Mouse (Mus musculus): ENCODE measurements around the gene Rgcc. TPM values are rescaled to one million over a fixed set of nuclear protein-coding genes. Genes with fewer than 3 reads are reported as not detected.

Gene Rgcc
- polyA plus RNA-seq, 1 experiment = 45.1 TPM

DNA sequence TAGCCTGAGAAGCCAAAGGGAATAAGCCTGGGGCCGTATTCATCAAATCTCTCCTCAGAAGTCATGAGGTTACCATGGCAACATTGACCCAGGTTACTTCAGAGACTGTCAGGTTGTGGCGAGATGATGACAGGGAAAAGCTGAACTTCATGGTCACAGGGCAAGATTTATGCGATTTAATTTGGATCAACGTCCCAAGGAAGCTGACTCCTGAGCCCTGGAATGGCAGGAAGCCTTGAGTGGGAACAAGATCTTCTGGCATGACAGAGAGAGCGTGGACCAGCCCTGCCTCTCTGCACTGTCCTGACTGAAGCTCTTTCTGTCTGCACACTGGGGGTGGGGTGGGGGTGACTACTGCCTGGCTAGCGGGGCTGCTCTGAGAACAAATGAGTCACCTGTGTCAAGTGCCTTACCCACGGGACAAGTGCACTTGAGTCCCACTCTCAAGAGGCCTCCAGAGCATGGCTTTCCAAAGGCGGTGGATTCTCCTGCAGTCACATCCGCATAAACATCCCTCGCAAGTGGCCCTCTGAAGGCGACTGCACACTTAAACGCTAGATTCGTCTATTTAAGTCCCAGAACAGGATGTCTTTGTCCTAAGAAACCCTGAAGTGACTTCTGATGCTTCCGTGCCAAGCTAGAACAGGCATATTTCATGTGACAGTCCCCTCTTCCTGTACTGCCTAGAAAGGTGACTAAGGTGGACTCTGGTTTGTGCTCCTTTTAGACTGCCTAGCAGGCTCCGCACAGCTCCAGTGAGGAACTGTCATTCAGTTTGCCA, 27.6 kb downstream of the Rgcc start:
- TF ChIP-seq POLR2A (IDR thresholded peaks at IDR 0.05; ENCODE audit: borderline replicate concordance, insufficient read depth, low read length) = no peak
- TF ChIP-seq CTCF (IDR thresholded peaks at IDR 0.05; ENCODE audit: borderline replicate concordance, insufficient read depth, low read depth, low read length) = no peak
- WGBS = 80% methylated on average over 15 of the region's 15 CpGs
- no peak for DNase-seq
- no peaks in the 10 kb centered on the region; the same call in 1 of the 2 replicates for H3K4me1 ChIP-seq (ENCODE audit: control insufficient read depth, insufficient read depth, low read length)
- H3K27ac ChIP-seq (ENCODE audit: insufficient read depth, low read length) = no peak overlapping the region
- H3K4me3 ChIP-seq (replicated peaks; ENCODE audit: insufficient read depth, low read depth, low read length) = no peak overlapping the region
- no peaks in the 10 kb centered on the region for H3K27me3 ChIP-seq (ENCODE audit: control insufficient read depth, insufficient read depth, low read length)

GRCm38 (mm10) chr14:79272991-79273390, 28.5 kb downstream of the Rgcc start:
- Histone ChIP-seq H3K27me3 (ENCODE audit: control insufficient read depth, insufficient read depth, low read length) (no peaks in the 10 kb centered on the region), H3K4me3 (replicated peaks; ENCODE audit: insufficient read depth, low read depth, low read length) (no peak overlapping the region), H3K4me1 (ENCODE audit: control insufficient read depth, insufficient read depth, low read length) (no peaks in the 10 kb centered on the region; the same call in 1 of the 2 replicates), H3K27ac (ENCODE audit: insufficient read depth, low read length) (no peak overlapping the region)
- no peak for DNase-seq
- 81% methylated on average over 9 of the region's 9 CpGs for WGBS
- TF ChIP-seq POLR2A (IDR thresholded peaks at IDR 0.05; ENCODE audit: borderline replicate concordance, insufficient read depth, low read length) (no peak), CTCF (IDR thresholded peaks at IDR 0.05; ENCODE audit: borderline replicate concordance, insufficient read depth, low read depth, low read length) (no peak)

DNA sequence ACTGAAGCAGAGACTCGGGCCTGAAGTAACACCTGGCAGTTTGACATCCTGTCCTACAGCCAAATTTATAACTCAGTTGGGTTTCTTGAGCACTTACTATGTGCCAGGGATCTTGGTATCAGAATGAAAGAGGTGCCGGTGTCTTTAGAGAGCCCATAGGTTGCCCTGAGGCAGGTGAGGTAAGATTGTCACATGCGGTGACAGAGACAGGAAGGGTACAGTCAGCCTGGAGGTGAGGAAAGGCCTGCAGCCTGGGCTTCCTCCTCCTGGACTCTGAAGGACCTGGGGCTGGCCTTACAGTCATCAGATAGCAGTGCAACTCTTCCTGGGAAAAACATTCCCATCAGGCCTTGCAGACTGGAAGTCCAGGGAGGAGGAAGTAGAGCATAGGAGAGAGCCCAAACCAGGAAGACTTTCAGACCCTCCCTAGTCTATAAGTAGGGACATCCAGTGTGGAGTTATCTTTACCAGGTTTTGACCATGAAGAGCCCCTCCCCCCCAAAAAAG, 29.2 kb downstream of the Rgcc start:
- no peaks in the 10 kb centered on the region; the same call in 1 of the 2 replicates for H3K4me1 ChIP-seq (ENCODE audit: control insufficient read depth, insufficient read depth, low read length)
- no peak overlapping the region for H3K27ac ChIP-seq (ENCODE audit: insufficient read depth, low read length)
- TF ChIP-seq CTCF (IDR thresholded peaks at IDR 0.05; ENCODE audit: borderline replicate concordance, insufficient read depth, low read depth, low read length) = no peak
- no peak for TF ChIP-seq POLR2A (IDR thresholded peaks at IDR 0.05; ENCODE audit: borderline replicate concordance, insufficient read depth, low read length)
- WGBS = 56% methylated on average over 3 of the region's 3 CpGs
- no peak overlapping the region for H3K4me3 ChIP-seq (replicated peaks; ENCODE audit: insufficient read depth, low read depth, low read length)
- DNase-seq = no peak
- H3K27me3 ChIP-seq (ENCODE audit: control insufficient read depth, insufficient read depth, low read length) = no peaks in the 10 kb centered on the region

- DNase-seq = no peak
- H3K4me3 ChIP-seq (replicated peaks; ENCODE audit: insufficient read depth, low read depth, low read length) = no peak overlapping the region
- no peaks in the 10 kb centered on the region for H3K27me3 ChIP-seq (ENCODE audit: control insufficient read depth, insufficient read depth, low read length)
- 85% methylated on average over 1 of the region's 1 CpGs for WGBS
- H3K4me1 ChIP-seq (ENCODE audit: control insufficient read depth, insufficient read depth, low read length) = no peaks in the 10 kb centered on the region; the same call in 1 of the 2 replicates
- no peak overlapping the region for H3K27ac ChIP-seq (ENCODE audit: insufficient read depth, low read length)
- TF ChIP-seq POLR2A (IDR thresholded peaks at IDR 0.05; ENCODE audit: borderline replicate concordance, insufficient read depth, low read length) = no peak
- TF ChIP-seq CTCF (IDR thresholded peaks at IDR 0.05; ENCODE audit: borderline replicate concordance, insufficient read depth, low read depth, low read length) = no peak
These were observed 31.9 kb downstream of the Rgcc start for GRCm38 (mm10) chr14:79269551-79269950.

DNA sequence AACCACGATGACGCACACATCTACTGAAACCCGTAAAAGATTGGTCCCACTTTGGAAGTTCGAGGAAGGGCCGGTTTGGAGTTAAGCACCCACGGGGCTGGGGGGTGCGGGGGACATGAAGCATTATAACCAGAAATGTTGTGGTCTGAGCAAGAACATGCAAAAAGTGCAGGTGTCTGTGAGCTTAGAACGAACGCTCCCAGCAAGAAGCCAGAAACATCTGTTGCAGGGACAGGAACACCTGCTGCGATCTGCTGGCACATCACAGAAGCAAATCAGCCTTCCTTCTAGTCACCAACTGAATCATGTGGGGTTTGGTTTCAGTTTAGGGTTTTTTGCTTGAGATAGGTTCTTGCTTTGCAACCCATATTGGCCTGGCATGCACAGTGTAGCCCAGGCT, 33.6 kb downstream of the Rgcc start:
- TF ChIP-seq CTCF (IDR thresholded peaks at IDR 0.05; ENCODE audit: borderline replicate concordance, insufficient read depth, low read depth, low read length) = no peak
- no peak for TF ChIP-seq POLR2A (IDR thresholded peaks at IDR 0.05; ENCODE audit: borderline replicate concordance, insufficient read depth, low read length)
- no peaks in the 10 kb centered on the region for H3K4me1 ChIP-seq (ENCODE audit: control insufficient read depth, insufficient read depth, low read length)
- H3K27ac ChIP-seq (ENCODE audit: insufficient read depth, low read length) = no peak overlapping the region
- H3K27me3 ChIP-seq (ENCODE audit: control insufficient read depth, insufficient read depth, low read length) = no peaks in the 10 kb centered on the region
- WGBS = 71% methylated on average over 10 of the region's 10 CpGs
- H3K4me3 ChIP-seq (replicated peaks; ENCODE audit: insufficient read depth, low read depth, low read length) = no peak overlapping the region
- DNase-seq = no peak

DNA sequence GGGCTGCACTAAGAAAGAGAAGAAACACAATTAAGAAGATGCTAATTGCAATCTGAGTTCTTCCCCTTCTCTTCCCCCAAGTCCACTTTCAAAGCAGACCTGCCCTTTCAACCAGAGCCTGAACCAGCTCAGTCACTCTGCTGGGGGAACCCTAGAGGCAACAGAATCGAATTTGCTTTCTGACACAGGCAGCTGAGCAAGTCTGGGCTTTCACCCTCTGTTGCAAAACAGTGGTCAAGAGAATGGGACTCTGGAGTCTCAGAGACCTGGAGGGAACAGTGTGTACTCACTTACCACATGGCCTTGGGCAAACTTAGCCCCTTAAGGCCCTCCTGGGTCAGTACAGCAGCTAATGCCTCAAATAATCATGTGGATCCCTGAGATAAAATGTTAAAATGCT, 34.1 kb downstream of the Rgcc start:
- TF ChIP-seq CTCF (IDR thresholded peaks at IDR 0.05; ENCODE audit: borderline replicate concordance, insufficient read depth, low read depth, low read length) = no peak
- no peak for TF ChIP-seq POLR2A (IDR thresholded peaks at IDR 0.05; ENCODE audit: borderline replicate concordance, insufficient read depth, low read length)
- Histone ChIP-seq H3K4me3 (replicated peaks; ENCODE audit: insufficient read depth, low read depth, low read length) (no peak overlapping the region), H3K27me3 (ENCODE audit: control insufficient read depth, insufficient read depth, low read length) (no peaks in the 10 kb centered on the region), H3K4me1 (ENCODE audit: control insufficient read depth, insufficient read depth, low read length) (no peaks in the 10 kb centered on the region), H3K27ac (ENCODE audit: insufficient read depth, low read length) (no peak overlapping the region)
- DNase-seq = no peak
- 50% methylated on average over 1 of the region's 1 CpGs for WGBS

DNA sequence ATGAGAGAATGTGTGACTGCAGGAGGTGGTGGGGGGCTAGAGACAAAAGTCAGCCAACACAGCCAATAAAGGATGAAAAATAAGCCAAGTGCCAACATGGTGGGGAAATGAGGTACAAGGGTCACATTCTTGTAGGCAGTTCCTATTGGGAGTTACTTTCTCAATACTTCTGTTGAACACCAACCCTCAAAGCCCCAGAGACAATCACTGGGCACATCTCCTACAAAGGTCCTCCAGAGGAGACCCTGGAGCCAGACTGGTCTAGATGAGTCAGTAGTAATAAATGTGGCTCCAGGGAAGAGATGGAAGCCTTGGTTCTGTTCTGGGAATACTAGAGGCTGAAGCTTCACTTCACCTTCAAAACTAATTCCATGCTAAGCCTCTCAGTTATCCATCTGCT, 35.0 kb downstream of the Rgcc start:
- no peak for TF ChIP-seq CTCF (IDR thresholded peaks at IDR 0.05; ENCODE audit: borderline replicate concordance, insufficient read depth, low read depth, low read length)
- TF ChIP-seq POLR2A (IDR thresholded peaks at IDR 0.05; ENCODE audit: borderline replicate concordance, insufficient read depth, low read length) = no peak
- Histone ChIP-seq H3K27ac (ENCODE audit: insufficient read depth, low read length) (no peak overlapping the region), H3K27me3 (ENCODE audit: control insufficient read depth, insufficient read depth, low read length) (no peaks in the 10 kb centered on the region), H3K4me1 (ENCODE audit: control insufficient read depth, insufficient read depth, low read length) (no peaks in the 10 kb centered on the region), H3K4me3 (replicated peaks; ENCODE audit: insufficient read depth, low read depth, low read length) (no peak overlapping the region)
- no peak for DNase-seq

GRCm38 (mm10) chr14:79265738-79266137, 35.7 kb downstream of the Rgcc start:
- Histone ChIP-seq H3K27me3 (ENCODE audit: control insufficient read depth, insufficient read depth, low read length) (no peaks in the 10 kb centered on the region), H3K27ac (ENCODE audit: insufficient read depth, low read length) (no peak overlapping the region), H3K4me3 (replicated peaks; ENCODE audit: insufficient read depth, low read depth, low read length) (no peak overlapping the region), H3K4me1 (ENCODE audit: control insufficient read depth, insufficient read depth, low read length) (no peaks in the 10 kb centered on the region)
- TF ChIP-seq POLR2A (IDR thresholded peaks at IDR 0.05; ENCODE audit: borderline replicate concordance, insufficient read depth, low read length) = no peak
- no peak for TF ChIP-seq CTCF (IDR thresholded peaks at IDR 0.05; ENCODE audit: borderline replicate concordance, insufficient read depth, low read depth, low read length)
- no peak for DNase-seq
- 89% methylated on average over 6 of the region's 6 CpGs for WGBS
